Mouse (Mus musculus): Measurements from ENCODE around the gene Adk.

- TF ChIP-seq ZC3H11A (IDR thresholded peaks at IDR 0.05; ENCODE audit: borderline replicate concordance, low read depth, low read length) = no peak
- TF ChIP-seq MAFK (IDR thresholded peaks at IDR 0.05; ENCODE audit: insufficient read depth, low read depth, low read length) = no peak
- TF ChIP-seq CHD2 (IDR thresholded peaks at IDR 0.05; ENCODE audit: low read depth, low read length) = no peak
- TF ChIP-seq ZNF384 (IDR thresholded peaks at IDR 0.05; ENCODE audit: low read depth, low read length) = no peak
- no peak for TF ChIP-seq HCFC1 (IDR thresholded peaks at IDR 0.05; ENCODE audit: borderline replicate concordance, insufficient read depth, low read length)
Observed at GRCm38 (mm10) chr14:21087390-21088060, 35.2 kb downstream of the Adk start.
